18 mouse cellular contexts compared by ENCODE assay signal in the genomic region with DNA sequence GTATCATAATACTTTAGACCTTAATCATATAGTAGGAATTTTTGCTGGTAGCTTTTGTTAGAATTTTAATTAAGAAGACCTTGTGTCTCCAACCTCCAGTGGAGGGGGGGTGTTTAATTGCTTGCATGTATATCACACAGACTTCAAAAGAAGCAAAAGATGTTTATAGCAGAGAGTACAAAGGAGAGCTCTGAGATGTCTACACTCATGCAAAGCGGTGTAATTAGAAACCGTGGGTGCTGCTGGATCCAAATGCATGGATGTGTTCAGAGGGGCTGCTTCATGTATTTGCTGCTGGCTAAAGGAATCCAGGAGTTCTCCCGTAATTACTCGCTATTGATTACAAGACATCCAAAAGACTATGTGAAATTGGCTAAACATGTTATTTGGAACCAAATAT.
DNase-seq lines count a peak whose midpoint lies in the region; ATAC-seq lines count a peak whose summit lies in the region.
"Had no signal": no experiment of that assay in that cellular context is flagged by ENCODE, and none has a peak within 500 bp of the region (broad histone marks: within the 10 kb centered on the region; RNA-seq: fewer than 3 reads in every experiment).

No protein-coding gene starts in this region.

- H3K9me3 ChIP-seq in forebrain, embryonic 11.5 days (ENCODE audit: control insufficient read depth, low read length), result no peaks in the 10 kb centered on the region
- no peaks in the 10 kb centered on the region for H3K9me3 ChIP-seq in forebrain, embryonic 16.5 days (ENCODE audit: control insufficient read depth, low read length)
- H3K9me3 ChIP-seq in midbrain, embryonic 11.5 days (ENCODE audit: control insufficient read depth, low read length), result no peaks in the 10 kb centered on the region
- no peaks in the 10 kb centered on the region for H3K9me3 ChIP-seq in midbrain, embryonic 14.5 days (ENCODE audit: control insufficient read depth, low read length)
- H3K9me3 ChIP-seq in embryonic facial prominence, embryonic 11.5 days (replicated peaks; ENCODE audit: control insufficient read depth, low read length), result no peaks in the 10 kb centered on the region
- H3K9me3 ChIP-seq: heart, embryonic 13.5 days; hindbrain, embryonic 15.5 days had no signal

- no peak overlapping the region for H3K4me3 ChIP-seq in forebrain, embryonic 11.5 days (ENCODE audit: low read depth, low read length)
- no peak overlapping the region for H3K4me3 ChIP-seq in forebrain, embryonic 16.5 days (replicated peaks; ENCODE audit: low read length)
- no peak overlapping the region for H3K4me3 ChIP-seq in midbrain, embryonic 11.5 days (ENCODE audit: low read depth, low read length)
- no peak overlapping the region for H3K4me3 ChIP-seq in midbrain, embryonic 14.5 days (replicated peaks; ENCODE audit: low read depth, low read length)
- H3K4me3 ChIP-seq in embryonic facial prominence, embryonic 11.5 days (ENCODE audit: low read depth, low read length), result no peak overlapping the region
- H3K4me3 ChIP-seq: heart, embryonic 13.5 days; hindbrain, embryonic 15.5 days had no signal

- 0 out of 2 replicates have a peak, but pooled peaks have one; percentile 71 for ATAC-seq in forebrain, embryonic 11.5 days (replicated peaks; ENCODE audit: low FRiP score)
- ATAC-seq in forebrain, embryonic 16.5 days, result no peak
- no peak for ATAC-seq in midbrain, embryonic 11.5 days (ENCODE audit: low FRiP score)
- ATAC-seq in midbrain, embryonic 14.5 days (ENCODE audit: low FRiP score, low TSS enrichment), result no peak
- ATAC-seq in embryonic facial prominence, embryonic 11.5 days (replicated peaks; ENCODE audit: insufficient number of reproducible peaks, low FRiP score, low TSS enrichment, low read depth), result no peak
- ATAC-seq: activated CD4-positive, CD25-positive, alpha-beta regulatory T cell, adult 4 months; intestine, embryonic 16.5 days; Patski had no signal

- no peak overlapping the region for H3K4me2 ChIP-seq in forebrain, embryonic 11.5 days (ENCODE audit: low read depth, low read length, severe bottlenecking)
- no peak overlapping the region for H3K4me2 ChIP-seq in forebrain, embryonic 16.5 days (ENCODE audit: low read length)
- no peak overlapping the region for H3K4me2 ChIP-seq in midbrain, embryonic 11.5 days
- H3K4me2 ChIP-seq in midbrain, embryonic 14.5 days (ENCODE audit: low read length), result no peak overlapping the region
- H3K4me2 ChIP-seq in embryonic facial prominence, embryonic 11.5 days (ENCODE audit: low read depth, low read length), result no peak overlapping the region
- H3K4me2 ChIP-seq: heart, embryonic 13.5 days; hindbrain, embryonic 15.5 days had no signal

- H3K9ac ChIP-seq in forebrain, embryonic 11.5 days (ENCODE audit: low read length), result no peak overlapping the region
- H3K9ac ChIP-seq in forebrain, embryonic 16.5 days (replicated peaks; ENCODE audit: low read depth, low read length), result no peak overlapping the region
- no peak overlapping the region for H3K9ac ChIP-seq in midbrain, embryonic 11.5 days (ENCODE audit: low read length)
- no peak overlapping the region for H3K9ac ChIP-seq in midbrain, embryonic 14.5 days (replicated peaks; ENCODE audit: low read length)
- no peak overlapping the region for H3K9ac ChIP-seq in embryonic facial prominence, embryonic 11.5 days (replicated peaks; ENCODE audit: low read length)
- H3K9ac ChIP-seq: heart, embryonic 13.5 days; hindbrain, embryonic 15.5 days had no signal

- no peak overlapping the region; the same call in 1 of the 2 replicates for H3K27ac ChIP-seq in forebrain, embryonic 11.5 days (ENCODE audit: low read depth, low read length)
- no peak overlapping the region for H3K27ac ChIP-seq in forebrain, embryonic 16.5 days (ENCODE audit: low read length)
- no peak overlapping the region for H3K27ac ChIP-seq in midbrain, embryonic 11.5 days (ENCODE audit: low read depth, low read length)
- no peak overlapping the region for H3K27ac ChIP-seq in midbrain, embryonic 14.5 days (replicated peaks; ENCODE audit: low read depth, low read length)
- H3K27ac ChIP-seq in embryonic facial prominence, embryonic 11.5 days (replicated peaks; ENCODE audit: low read depth, low read length), result no peak overlapping the region
- H3K27ac ChIP-seq: heart, embryonic 13.5 days; hindbrain, embryonic 15.5 days had no signal

- H3K4me1 ChIP-seq in forebrain, embryonic 11.5 days (replicated peaks; ENCODE audit: control insufficient read depth, insufficient read depth, low read length), result peaks cover 7% of the 10 kb centered on the region; the same call in 1 of the 2 replicates
- H3K4me1 ChIP-seq in forebrain, embryonic 16.5 days (replicated peaks; ENCODE audit: control insufficient read depth, insufficient read depth, low read length), result peaks cover 11% of the 10 kb centered on the region; the same call in 1 of the 2 replicates
- H3K4me1 ChIP-seq in midbrain, embryonic 11.5 days (ENCODE audit: control insufficient read depth, insufficient read depth, low read length), result peaks cover 6% of the 10 kb centered on the region; the same call in 1 of the 2 replicates
- 0 out of 2 replicates have a peak, but pooled peaks cover 4% of the 10 kb centered on the region for H3K4me1 ChIP-seq in midbrain, embryonic 14.5 days (ENCODE audit: control insufficient read depth, insufficient read depth, low read length)
- no peaks in the 10 kb centered on the region for H3K4me1 ChIP-seq in embryonic facial prominence, embryonic 11.5 days (ENCODE audit: control insufficient read depth, insufficient read depth, low read length)
- H3K4me1 ChIP-seq: hindbrain, embryonic 15.5 days had no signal

- no peaks in the 10 kb centered on the region for H3K36me3 ChIP-seq in forebrain, embryonic 11.5 days (ENCODE audit: control insufficient read depth, insufficient read depth, low read length)
- no peaks in the 10 kb centered on the region for H3K36me3 ChIP-seq in forebrain, embryonic 16.5 days (ENCODE audit: control insufficient read depth, insufficient read depth)
- no peaks in the 10 kb centered on the region for H3K36me3 ChIP-seq in midbrain, embryonic 11.5 days (ENCODE audit: control insufficient read depth, insufficient read depth, low read length)
- H3K36me3 ChIP-seq in midbrain, embryonic 14.5 days (ENCODE audit: control insufficient read depth, insufficient read depth, low read length), result no peaks in the 10 kb centered on the region
- H3K36me3 ChIP-seq in embryonic facial prominence, embryonic 11.5 days (replicated peaks; ENCODE audit: control insufficient read depth, insufficient read depth, low read depth, low read length), result no peaks in the 10 kb centered on the region
- H3K36me3 ChIP-seq: heart, embryonic 13.5 days; hindbrain, embryonic 15.5 days had no signal

- DNase-seq in forebrain, embryonic 11.5 days (ENCODE audit: low spot score), result no peak
- DNase-seq in midbrain, embryonic 11.5 days (ENCODE audit: low spot score, missing footprints), result peak; percentile 86
- DNase-seq in midbrain, embryonic 14.5 days, result no peak
- peak; percentile 66 for DNase-seq in embryonic facial prominence, embryonic 11.5 days (ENCODE audit: low spot score)
- no peak for DNase-seq in cerebellum, adult 9-10 months
- DNase-seq: adrenal gland, postnatal 14 days; cerebellum, adult 2 months; cerebellum, postnatal 14 days; gastrocnemius, postnatal 36 days; heart, adult 11 months; heart, postnatal 36 days had no signal

- H3K27me3 ChIP-seq in forebrain, embryonic 11.5 days (ENCODE audit: control insufficient read depth, insufficient read depth, low read length), result no peaks in the 10 kb centered on the region
- H3K27me3 ChIP-seq in forebrain, embryonic 16.5 days (replicated peaks; ENCODE audit: control insufficient read depth, insufficient read depth, low read length), result no peaks in the 10 kb centered on the region
- no peaks in the 10 kb centered on the region for H3K27me3 ChIP-seq in midbrain, embryonic 11.5 days (ENCODE audit: control insufficient read depth, insufficient read depth, low read length)
- H3K27me3 ChIP-seq in midbrain, embryonic 14.5 days (ENCODE audit: control insufficient read depth, insufficient read depth, low read length), result no peaks in the 10 kb centered on the region
- H3K27me3 ChIP-seq in embryonic facial prominence, embryonic 11.5 days (ENCODE audit: control insufficient read depth, insufficient read depth, low read length), result no peaks in the 10 kb centered on the region
- H3K27me3 ChIP-seq: CH12.LX; heart, embryonic 13.5 days; hindbrain, embryonic 15.5 days; Patski had no signal

- WGBS in forebrain, embryonic 11.5 days, result 34% methylated on average over 4 of the region's 4 CpGs
- WGBS in forebrain, embryonic 16.5 days, result 13% methylated on average over 4 of the region's 4 CpGs
- 50% methylated on average over 4 of the region's 4 CpGs for WGBS in midbrain, embryonic 11.5 days
- 60% methylated on average over 4 of the region's 4 CpGs for WGBS in midbrain, embryonic 14.5 days
- 32% methylated on average over 4 of the region's 4 CpGs for WGBS in embryonic facial prominence, embryonic 11.5 days

Comparison
In these comparisons a context has a peak if more than half of its experiments do, and no peak if none do; other contexts are left out.
1. DNase-seq: peak in midbrain, embryonic 11.5 days (single experiment) and embryonic facial prominence, embryonic 11.5 days (single experiment); none in forebrain, embryonic 11.5 days (single experiment), midbrain, embryonic 14.5 days (single experiment) and cerebellum, adult 9-10 months (single experiment).